Mouse (Mus musculus) heart, adult 2 months (tissue): ENCODE measurements around the gene Cxcl14. TPM values are rescaled to one million over a fixed set of nuclear protein-coding genes. Genes with fewer than 3 reads are reported as not detected.

ENCODE experiments used
- DNase-seq, 2 experiments: peaks; one replicate each; pipeline ENCODE4 v3.0.0; 2021
- H3K27ac ChIP-seq: fragments of 200-600 bp; 2 replicates; pipeline ENCODE4 v1.8.1; 2022
- H3K27me3 ChIP-seq: fragments of 200-500 bp; 2 replicates; pipeline ENCODE4 v1.6.1; 2012; ENCODE audit warnings: mild to moderate bottlenecking, low read length, inconsistent platforms, mixed read lengths; ENCODE audit not compliant: control insufficient read depth, insufficient read depth
- H3K36me3 ChIP-seq: fragments of 200-500 bp; 2 replicates; pipeline ENCODE4 v1.6.1; 2012; ENCODE audit warnings: low read length, inconsistent platforms; ENCODE audit not compliant: control insufficient read depth, insufficient read depth
- H3K4me1 ChIP-seq: fragments of 200-500 bp; 2 replicates; pipeline ENCODE4 v1.6.1; 2011; ENCODE audit warnings: low read length; ENCODE audit not compliant: control insufficient read depth, insufficient read depth
- H3K4me3 ChIP-seq: fragments of 200-600 bp; 2 replicates; pipeline ENCODE4 v1.8.1; 2022
- H3K79me2 ChIP-seq: fragments of 200-500 bp; replicated peaks from 2 replicates; pipeline ENCODE4 v1.6.1; 2012; ENCODE audit warnings: mild to moderate bottlenecking, inconsistent platforms, low read length, moderate library complexity, mixed read lengths; ENCODE audit not compliant: control insufficient read depth, insufficient read depth
- H3K9ac ChIP-seq: fragments of 200-500 bp; 2 replicates; pipeline ENCODE4 v1.6.1; 2012; ENCODE audit warnings: low read depth, mild to moderate bottlenecking, control low read depth, inconsistent platforms, low read length, mixed read lengths
- CTCF ChIP-seq: fragments of 200-600 bp; IDR thresholded peaks from 2 replicates; pipeline ENCODE4 v1.8.1; 2022; ENCODE audit warnings: antibody characterized with exemption, mild to moderate bottlenecking, moderate library complexity
- EP300 ChIP-seq: fragments of 200-500 bp; IDR thresholded peaks from 2 replicates; pipeline ENCODE4 v1.6.1; 2011; ENCODE audit warnings: low read depth, low read length, control low read depth; ENCODE audit not compliant: insufficient read depth
- POLR2A ChIP-seq: fragments of 200-500 bp; IDR thresholded peaks from 2 replicates; pipeline ENCODE4 v1.6.1; 2011; ENCODE audit warnings: mild to moderate bottlenecking, low read depth, low read length, control low read depth; ENCODE audit not compliant: insufficient read depth
- WGBS: fragments of 180-500 bp; shearing (Covaris S2); methylation state at CpG from one replicate; pipeline ENCODE4 v1.1.7; 2018; 5-methylcytosine and 5-hydroxymethylcytosine counted together
- intact Hi-C: fragments of 180-260 bp; cut with DNase I; formaldehyde crosslinking; loops from one replicate; pipeline ENCODE4 v1.15.1; 2025
- polyA plus RNA-seq: library from polyadenylated mRNA; depleted of rRNA; stranded (reverse); fragments of >200 nt; gene quantifications from 2 replicates; pipeline ENCODE4 v1.2.3, GENCODE M21; 2012
- total RNA-seq, 2 experiments: library from RNA; stranded (reverse); gene quantifications; 2 replicates each; pipeline ENCODE4 v1.2.3; 2021

Cxcl14 gene
- total and polyA plus RNA-seq, 3 experiments, result 5.5 to 15.7 (median 6.2) TPM

GRCm38 (mm10) chr13:56252783-56253182 lies 43.6 kb downstream of the Cxcl14 start:
- H3K9ac ChIP-seq, result no peak overlapping the region
- no peaks in the 10 kb centered on the region for H3K79me2 ChIP-seq
- H3K4me1 ChIP-seq, result no peaks in the 10 kb centered on the region
- DNase-seq, result no peak
- H3K36me3 ChIP-seq, result no peaks in the 10 kb centered on the region
- WGBS, result 15% methylated on average over 8 of the region's 8 CpGs
- H3K4me3 ChIP-seq, result no peak overlapping the region
- H3K27me3 ChIP-seq, result peaks cover 33% of the 10 kb centered on the region
- H3K27ac ChIP-seq, result no peak overlapping the region
- intact Hi-C loops, result loop anchor here (10.0 kb wide), 1 partner anchor 418 kb away; the partner anchor contains the start of gene Pitx1
- TF ChIP-seq EP300 (no peak), CTCF (no peak), POLR2A (no peak)

- H3K9ac ChIP-seq, result no peak within 1 kb of the TSS
- intact Hi-C loops, result loop anchor here (10.0 kb wide), 1 partner anchor 417 kb away; the partner anchor contains the start of gene Pitx1
- peaks cover 33% of the 10 kb centered on the region for H3K27me3 ChIP-seq
- WGBS, result 1% methylated on average over 65 of the region's 65 CpGs
- H3K4me3 ChIP-seq, result no peak within 1 kb of the TSS
- no peaks in the 10 kb centered on the region for H3K4me1 ChIP-seq
- no peaks in the 10 kb centered on the region for H3K36me3 ChIP-seq
- no peak for TF ChIP-seq POLR2A
- no peak for TF ChIP-seq EP300
- TF ChIP-seq CTCF, result no peak
- no peak for DNase-seq
- no peak within 1 kb of the TSS for H3K27ac ChIP-seq
- no peaks in the 10 kb centered on the region for H3K79me2 ChIP-seq
Observed at GRCm38 (mm10) chr13:56251924-56252619, 44.3 kb downstream of the Cxcl14 start, which contains the start of gene Neurog1. TSS of gene Neurog1 (minus strand) at chr13:56252163.

- TF ChIP-seq EP300 (no peak), CTCF (no peak), POLR2A (no peak)
- intact Hi-C loops, result loop anchor here (10.0 kb wide), 1 partner anchor 417 kb away; the partner anchor contains the start of gene Pitx1
Observed at GRCm38 (mm10) chr13:56251176-56251923, 45.0 kb downstream of the Cxcl14 start.

GRCm38 (mm10) chr13:56250551-56251161 lies 45.7 kb downstream of the Cxcl14 start:
- DNase-seq, result no peak
- intact Hi-C loops, result loop anchor here (10.0 kb wide), 1 partner anchor 416 kb away; the partner anchor contains the start of gene Pitx1
- Histone ChIP-seq H3K4me1 (no peaks in the 10 kb centered on the region), H3K27me3 (peaks cover 33% of the 10 kb centered on the region), H3K4me3 (no peak overlapping the region), H3K9ac (no peak overlapping the region), H3K27ac (no peak overlapping the region), H3K36me3 (no peaks in the 10 kb centered on the region), H3K79me2 (no peaks in the 10 kb centered on the region)
- no peak for TF ChIP-seq CTCF
- no peak for TF ChIP-seq EP300
- no peak for TF ChIP-seq POLR2A
- 4% methylated on average over 13 of the region's 14 CpGs for WGBS

More at GRCm38 (mm10) chr13:56251176-56251923, 45.0 kb downstream of the Cxcl14 start:
- Histone ChIP-seq H3K36me3 (no peaks in the 10 kb centered on the region), H3K27me3 (peaks cover 33% of the 10 kb centered on the region), H3K79me2 (no peaks in the 10 kb centered on the region), H3K9ac (no peak overlapping the region), H3K4me3 (no peak overlapping the region), H3K27ac (no peak overlapping the region), H3K4me1 (no peaks in the 10 kb centered on the region)
- no peak for DNase-seq
- 2% methylated on average over 59 of the region's 59 CpGs for WGBS

GRCm38 (mm10) chr13:56249593-56250341 lies 46.6 kb downstream of the Cxcl14 start:
- no peaks in the 10 kb centered on the region for H3K4me1 ChIP-seq
- TF ChIP-seq CTCF (no peak), EP300 (no peak), POLR2A (no peak)
- no peaks in the 10 kb centered on the region for H3K79me2 ChIP-seq
- H3K4me3 ChIP-seq, result no peak overlapping the region
- no peak overlapping the region for H3K27ac ChIP-seq
- no peak for DNase-seq
- WGBS, result 2% methylated on average over 13 of the region's 13 CpGs
- H3K36me3 ChIP-seq, result no peaks in the 10 kb centered on the region
- intact Hi-C loops, result loop anchor here (10.0 kb wide), 1 partner anchor 415 kb away; the partner anchor contains the start of gene Pitx1
- H3K9ac ChIP-seq, result no peak overlapping the region
- peaks cover 27% of the 10 kb centered on the region for H3K27me3 ChIP-seq
